Mouse (Mus musculus) heart, adult 2 months (tissue): ENCODE data around the gene Kmt5c.

ENCODE experiments used
- CTCF ChIP-seq: fragments of 200-600 bp; IDR thresholded peaks from 2 replicates; pipeline ENCODE4 v1.8.1; 2022; ENCODE audit warnings: antibody characterized with exemption, mild to moderate bottlenecking, moderate library complexity
- EP300 ChIP-seq: fragments of 200-500 bp; IDR thresholded peaks from 2 replicates; pipeline ENCODE4 v1.6.1; 2011; ENCODE audit warnings: low read depth, low read length, control low read depth; ENCODE audit not compliant: insufficient read depth
- POLR2A ChIP-seq: fragments of 200-500 bp; IDR thresholded peaks from 2 replicates; pipeline ENCODE4 v1.6.1; 2011; ENCODE audit warnings: mild to moderate bottlenecking, low read depth, low read length, control low read depth; ENCODE audit not compliant: insufficient read depth

GRCm38 (mm10) chr7:4743354-4743753 lies 3.4 kb downstream of the Kmt5c start:
- TF ChIP-seq CTCF (no peak), POLR2A (no peak), EP300 (no peak)
